Mouse (Mus musculus) kidney, adult 2 months (tissue): Measurements from ENCODE around the gene Rxrg. TPM values are rescaled to one million over a fixed set of nuclear protein-coding genes. Genes with fewer than 3 reads are reported as not detected.

Source experiments
- DNase-seq: peaks from one replicate; pipeline ENCODE4 v3.0.0; 2021
- H3K27ac ChIP-seq: fragments of 200-500 bp; 2 replicates; pipeline ENCODE4 v1.5.1; 2012; ENCODE audit warnings: low read depth, low read length, control low read depth, inconsistent platforms; ENCODE audit not compliant: insufficient read depth
- H3K27me3 ChIP-seq: fragments of 200-500 bp; replicated peaks from 2 replicates; pipeline ENCODE4 v1.6.1; 2012; ENCODE audit warnings: mild to moderate bottlenecking, moderate library complexity, low read length, inconsistent platforms; ENCODE audit not compliant: control insufficient read depth, insufficient read depth
- H3K36me3 ChIP-seq: fragments of 200-500 bp; 2 replicates; pipeline ENCODE4 v1.6.1; 2012; ENCODE audit warnings: mild to moderate bottlenecking, moderate library complexity, low read length, inconsistent platforms; ENCODE audit not compliant: control insufficient read depth, insufficient read depth
- H3K4me1 ChIP-seq: fragments of 200-500 bp; 2 replicates; pipeline ENCODE4 v1.6.1; 2011; ENCODE audit warnings: low read length; ENCODE audit not compliant: control insufficient read depth, insufficient read depth
- H3K4me3 ChIP-seq: fragments of 200-500 bp; 2 replicates; pipeline ENCODE4 v1.5.1; 2011; ENCODE audit warnings: mild to moderate bottlenecking, low read depth, low read length, control low read depth; ENCODE audit not compliant: insufficient read depth
- CTCF ChIP-seq: fragments of 200-500 bp; conservative IDR thresholded peaks from 2 replicates; pipeline ENCODE4 v1.5.1; 2011; ENCODE audit warnings: low read depth, mild to moderate bottlenecking, control low read depth, low read length, moderate library complexity, mixed read lengths; ENCODE audit not compliant: insufficient read depth, insufficient read length
- POLR2A ChIP-seq: fragments of 200-500 bp; IDR thresholded peaks from one replicate; pipeline ENCODE4 v1.6.1; 2011; ENCODE audit warnings: low read depth, low read length, control low read depth
- WGBS: fragments of 180-500 bp; shearing (Covaris S2); methylation state at CpG from one replicate; pipeline ENCODE4 v1.1.7; 2018; 5-methylcytosine and 5-hydroxymethylcytosine counted together
- polyA plus RNA-seq: library from polyadenylated mRNA; depleted of rRNA; stranded (reverse); fragments of >200 nt; gene quantifications from 2 replicates; pipeline ENCODE4 v1.2.3, GENCODE M21; 2012; rRNA removed

Rxrg gene
- polyA plus RNA-seq, 1 experiment: 3.5 TPM

- H3K27me3 ChIP-seq: no peaks in the 10 kb centered on the region
- WGBS: 84% methylated on average over 5 of the region's 5 CpGs
- no peak overlapping the region for H3K4me3 ChIP-seq
- H3K27ac ChIP-seq: no peak overlapping the region
- H3K4me1 ChIP-seq: no peaks in the 10 kb centered on the region
- no peak for DNase-seq
- no peaks in the 10 kb centered on the region for H3K36me3 ChIP-seq
- no peak for TF ChIP-seq POLR2A
- TF ChIP-seq CTCF: no peak
These were observed 65.0 kb downstream of the Rxrg start for GRCm38 (mm10) chr1:167663136-167663535.

DNA sequence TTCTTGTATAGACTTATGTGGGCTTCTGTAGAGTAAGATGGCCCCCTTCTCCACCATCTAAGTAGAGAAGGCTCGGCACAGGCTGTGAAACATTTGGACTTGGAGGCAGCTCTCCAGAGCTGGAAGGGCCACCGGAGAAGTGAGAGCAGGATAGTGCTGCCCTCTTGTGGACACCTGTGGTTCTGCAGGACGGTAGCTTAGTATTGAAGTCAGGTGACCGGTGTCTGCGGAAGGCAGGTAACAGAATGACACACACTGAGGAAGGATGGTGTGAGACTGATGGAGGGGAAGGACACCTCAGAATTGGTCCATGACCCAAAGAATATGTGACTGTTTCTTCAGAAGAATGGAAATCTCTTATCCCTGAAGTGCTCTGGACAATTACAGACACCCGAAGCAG, 71.6 kb downstream of the Rxrg start:
- H3K36me3 ChIP-seq: no peaks in the 10 kb centered on the region
- no peak overlapping the region for H3K4me3 ChIP-seq
- H3K27me3 ChIP-seq: no peaks in the 10 kb centered on the region
- H3K27ac ChIP-seq: no peak overlapping the region
- TF ChIP-seq CTCF (peak; percentile 92), POLR2A (no peak)
- peak; percentile 70 for DNase-seq
- WGBS: 22% methylated on average over 6 of the region's 6 CpGs
- H3K4me1 ChIP-seq: no peaks in the 10 kb centered on the region

- TF ChIP-seq POLR2A (no peak), CTCF (no peak)
- no peak for DNase-seq
- Histone ChIP-seq H3K27ac (no peak overlapping the region), H3K4me3 (no peak overlapping the region), H3K4me1 (no peaks in the 10 kb centered on the region), H3K36me3 (no peaks in the 10 kb centered on the region), H3K27me3 (no peaks in the 10 kb centered on the region)
- 18% methylated on average over 17 of the region's 17 CpGs for WGBS
These were observed 74.3 kb downstream of the Rxrg start for GRCm38 (mm10) chr1:167672433-167672987.

DNA sequence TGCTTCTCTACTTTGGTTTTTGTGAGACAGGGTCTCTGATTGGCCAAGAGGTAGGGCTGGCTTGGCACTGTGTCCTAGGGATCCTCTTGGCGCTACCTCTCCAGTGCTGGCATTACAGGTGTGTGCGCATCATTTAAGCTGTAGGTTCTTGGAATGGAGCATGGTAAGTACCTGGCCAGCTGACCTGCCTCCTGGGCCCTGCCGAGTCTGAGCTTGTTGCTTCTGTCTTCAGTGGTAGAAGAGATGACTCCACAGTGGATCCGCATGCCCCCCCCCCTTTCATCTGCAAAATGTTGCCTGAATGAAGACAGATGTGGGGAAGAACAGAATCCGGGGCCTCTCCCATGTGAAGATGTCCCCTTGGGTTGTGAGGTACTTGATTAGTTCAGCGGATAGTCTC, 80.9 kb downstream of the Rxrg start:
- Histone ChIP-seq H3K36me3 (no peaks in the 10 kb centered on the region), H3K4me1 (no peaks in the 10 kb centered on the region), H3K4me3 (no peak overlapping the region), H3K27ac (no peak overlapping the region), H3K27me3 (no peaks in the 10 kb centered on the region)
- TF ChIP-seq CTCF: no peak
- TF ChIP-seq POLR2A: no peak
- DNase-seq: no peak
- 95% methylated on average over 6 of the region's 6 CpGs for WGBS

- H3K27me3 ChIP-seq: peaks cover 7% of the 10 kb centered on the region
- 0 out of 2 replicates have a peak, but pooled peaks cover 3% of the 10 kb centered on the region for H3K4me1 ChIP-seq
- no peak overlapping the region for H3K4me3 ChIP-seq
- no peak for DNase-seq
- H3K36me3 ChIP-seq: no peaks in the 10 kb centered on the region
- H3K27ac ChIP-seq: no peak overlapping the region
- 3% methylated on average over 8 of the region's 8 CpGs for WGBS
- no peak for TF ChIP-seq POLR2A
- TF ChIP-seq CTCF: no peak
These were observed 89.8 kb downstream of the Rxrg start for GRCm38 (mm10) chr1:167688001-167688346.

- H3K4me3 ChIP-seq: peak overlapping the region; percentile 28; the same call in 1 of the 2 replicates
- H3K4me1 ChIP-seq: 0 out of 2 replicates have a peak, but pooled peaks cover 3% of the 10 kb centered on the region
- H3K27me3 ChIP-seq: peaks cover 8% of the 10 kb centered on the region
- WGBS: under 1% methylated on average over 95 of the region's 98 CpGs
- TF ChIP-seq CTCF: no peak
- TF ChIP-seq POLR2A: no peak
- no peak overlapping the region for H3K27ac ChIP-seq
- no peaks in the 10 kb centered on the region for H3K36me3 ChIP-seq
- peak; percentile 53 for DNase-seq
These were observed 90.4 kb downstream of the Rxrg start for GRCm38 (mm10) chr1:167688347-167689231.

DNA sequence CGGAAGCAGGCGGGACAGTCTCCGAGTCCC, 90.9 kb downstream of the Rxrg start, which contains the start of gene Lmx1a:
Gene Lmx1a (plus strand): TSS at position 6 of the 30 bp plus-strand sequence.
- no peak for DNase-seq
- H3K4me3 ChIP-seq: peak within 1 kb of the TSS; percentile 28; the same call in 1 of the 2 replicates
- TF ChIP-seq POLR2A (no peak), CTCF (no peak)
- 0 out of 2 replicates have a peak, but pooled peaks cover 3% of the 10 kb centered on the region for H3K4me1 ChIP-seq
- no peak within 1 kb of the TSS for H3K27ac ChIP-seq
- no peaks in the 10 kb centered on the region for H3K36me3 ChIP-seq
- WGBS: 4% methylated on average over 3 of the region's 3 CpGs
- peaks cover 9% of the 10 kb centered on the region for H3K27me3 ChIP-seq

Other genes starting within 250 kb of the Rxrg start
- 150 and 171 TPM in 2 replicates for gene Aldh9a1, start 248.4 kb upstream of the Rxrg start, polyA plus RNA-seq
- gene Mgst3, start 204.5 kb upstream of the Rxrg start, polyA plus RNA-seq: 560 and 626 TPM in 2 replicates
- gene Lrrc52, start 131.6 kb upstream of the Rxrg start, polyA plus RNA-seq: 3.0 and 3.6 TPM in 2 replicates
- 0.02 and 0.07 TPM in 2 replicates for gene Lmx1a, start 90.9 kb downstream of the Rxrg start, polyA plus RNA-seq